Mouse (Mus musculus) lung, adult 2 months (tissue): ENCODE measurements at regions not wholly inside any gene's neighbourhood (a gene's known extent, or its start where the extent isn't known, plus 50 kb on each side); places are given as distances from the start of the nearest gene placed in this dataset.

Source experiments
- CTCF ChIP-seq: fragments of 200-500 bp; IDR thresholded peaks from 2 replicates; pipeline ENCODE4 v1.5.1; 2011; ENCODE audit warnings: mild to moderate bottlenecking, low read length, control low read depth; ENCODE audit not compliant: insufficient read depth
- POLR2A ChIP-seq: fragments of 200-500 bp; IDR thresholded peaks from 2 replicates; pipeline ENCODE4 v1.6.1; 2011; ENCODE audit warnings: low read depth, mild to moderate bottlenecking, control low read depth, low read length, borderline replicate concordance; ENCODE audit errors: extremely low read depth

- TF ChIP-seq POLR2A (no peak), CTCF (no peak)
Measured at GRCm38 (mm10) chr16:24212702-24213101, 180.6 kb upstream of the Lpp start.
